Mouse (Mus musculus): ENCODE data around the gene Olfr221. TPM values are rescaled to one million over a fixed set of nuclear protein-coding genes. Genes with fewer than 3 reads are reported as not detected.

The Olfr221 gene
- polyA plus RNA-seq, 1 experiment from 2014 or later: not detected

DNA sequence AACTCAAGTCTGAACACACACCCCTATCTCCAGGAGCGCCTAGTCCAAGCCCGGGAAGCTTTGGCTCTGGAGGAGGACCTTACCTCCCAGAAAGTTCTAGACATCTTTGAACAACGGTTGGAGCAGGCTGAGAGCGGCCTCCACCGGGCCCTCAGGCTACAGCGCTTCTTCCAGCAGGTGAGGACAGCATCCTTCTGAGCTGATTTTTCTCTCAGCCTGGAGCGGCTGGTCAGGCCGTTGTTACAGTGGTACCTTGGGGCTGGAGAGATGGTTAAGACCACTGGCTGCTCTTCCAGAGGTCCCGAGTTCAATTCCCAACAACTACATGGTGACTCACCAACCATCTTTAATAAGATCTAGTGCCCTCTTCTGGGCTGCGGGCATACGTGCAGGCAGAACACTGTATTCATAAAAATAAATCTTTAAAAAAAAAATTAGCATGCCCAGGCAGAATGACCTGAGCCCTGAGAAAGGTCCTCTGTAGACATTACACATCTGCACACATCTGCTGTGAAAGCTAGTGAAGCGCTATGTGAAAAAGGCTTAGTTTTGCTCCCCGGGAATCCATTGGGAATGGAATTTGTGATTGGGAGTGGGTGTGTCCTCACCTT, 45.9 kb downstream of the Olfr221 start:
- no peaks in the 10 kb centered on the region for H3K4me1 ChIP-seq
- WGBS: 82% methylated on average over 13 of the region's 13 CpGs
- no peaks in the 10 kb centered on the region for H3K9me3 ChIP-seq
- no peak overlapping the region for H3K4me2 ChIP-seq
- ATAC-seq (ENCODE audit: insufficient read depth, low FRiP score, low read depth): no peak
- H3K36me3 ChIP-seq: peaks cover 59% of the 10 kb centered on the region
- no peaks in the 10 kb centered on the region for H3K27me3 ChIP-seq (replicated peaks)
- no peak overlapping the region for H3K27ac ChIP-seq
- no peak overlapping the region for H3K4me3 ChIP-seq (replicated peaks)
- no peak overlapping the region for H3K9ac ChIP-seq

DNA sequence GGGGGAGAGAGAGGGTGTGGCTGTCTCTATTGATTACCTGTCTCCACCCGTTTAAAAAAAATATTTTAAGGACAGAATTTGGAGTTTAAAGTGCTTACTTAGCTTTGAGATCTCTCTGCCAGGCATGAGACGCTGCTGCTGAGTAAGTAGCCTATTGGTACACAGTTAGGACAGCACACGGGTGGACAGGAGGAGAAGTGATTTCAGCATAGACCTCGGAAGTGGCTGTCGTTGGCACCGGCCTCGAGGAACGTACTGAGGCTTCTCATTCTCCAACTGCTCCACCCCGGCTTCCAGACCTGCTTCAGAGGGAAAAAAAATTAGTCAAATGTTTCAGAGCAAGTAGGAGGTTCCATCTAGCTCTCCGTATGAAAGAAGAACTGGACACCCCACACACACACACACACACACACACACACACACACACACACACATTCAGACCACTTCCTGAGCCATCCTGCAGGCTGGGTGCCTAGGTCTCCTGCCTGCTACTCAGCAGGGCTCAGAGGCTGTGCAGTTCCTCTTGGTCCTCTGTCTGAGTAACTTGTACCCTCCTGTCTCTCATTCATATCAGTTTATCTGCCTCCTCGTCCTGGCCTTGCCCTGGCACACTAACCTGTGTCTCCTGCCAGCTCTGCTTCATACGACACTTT, 46.9 kb downstream of the Olfr221 start:
- Histone ChIP-seq H3K27me3 (replicated peaks) (no peaks in the 10 kb centered on the region), H3K9ac (no peak overlapping the region), H3K4me3 (replicated peaks) (no peak overlapping the region), H3K9me3 (no peaks in the 10 kb centered on the region), H3K36me3 (peaks cover 60% of the 10 kb centered on the region), H3K4me1 (no peaks in the 10 kb centered on the region), H3K4me2 (no peak overlapping the region), H3K27ac (no peak overlapping the region)
- WGBS: 68% methylated on average over 12 of the region's 12 CpGs
- ATAC-seq (ENCODE audit: insufficient read depth, low FRiP score, low read depth): no peak

DNA sequence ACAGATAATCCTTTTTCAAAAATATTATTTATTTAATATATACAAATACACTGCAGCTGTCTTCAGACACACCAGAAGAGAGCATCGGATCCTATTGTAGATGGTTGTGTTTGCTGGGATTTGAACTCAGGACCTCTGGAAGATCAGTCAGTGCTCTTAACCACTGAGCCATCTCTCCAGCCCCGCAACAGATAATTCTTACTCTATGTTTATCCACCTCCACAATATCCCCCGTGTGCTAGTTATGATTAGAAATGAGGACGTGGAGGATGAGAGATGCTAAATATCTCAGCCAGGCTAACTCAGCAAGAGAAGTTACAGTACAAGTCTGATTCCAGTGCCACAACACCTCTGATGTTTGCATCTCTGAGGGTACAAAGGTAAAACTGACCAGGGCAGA, 47.8 kb downstream of the Olfr221 start:
- Histone ChIP-seq H3K36me3 (peaks cover 57% of the 10 kb centered on the region), H3K27ac (no peak overlapping the region), H3K4me3 (replicated peaks) (no peak overlapping the region), H3K9me3 (no peaks in the 10 kb centered on the region), H3K9ac (no peak overlapping the region), H3K4me1 (no peaks in the 10 kb centered on the region), H3K4me2 (no peak overlapping the region), H3K27me3 (replicated peaks) (no peaks in the 10 kb centered on the region)
- 81% methylated on average over 4 of the region's 4 CpGs for WGBS
- no peak for ATAC-seq (ENCODE audit: insufficient read depth, low FRiP score, low read depth)

DNA sequence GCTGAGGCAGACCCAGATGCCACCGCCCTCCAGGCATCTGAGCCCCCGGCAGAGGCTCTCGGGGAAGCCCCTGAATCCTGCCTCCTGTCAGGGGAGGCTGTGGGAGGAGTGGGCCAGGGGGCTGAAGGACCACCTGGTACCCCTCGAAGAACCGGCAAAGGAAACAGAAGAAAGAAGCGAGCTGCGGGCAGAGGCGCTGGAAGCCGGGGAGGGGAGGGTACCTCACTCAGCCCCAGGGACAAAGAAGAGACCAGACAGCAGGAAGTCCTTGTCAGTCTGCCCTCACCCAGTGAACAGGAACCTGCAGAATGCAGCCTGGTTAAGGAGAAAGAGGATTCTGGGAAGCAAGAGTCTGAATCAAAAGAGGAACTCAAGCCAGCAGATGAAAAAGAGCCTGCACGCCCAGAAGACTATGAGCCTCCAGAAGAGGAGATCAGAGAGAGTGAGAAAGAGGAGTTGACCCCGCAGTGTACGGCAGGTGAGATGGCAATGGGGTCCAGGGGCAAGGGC, 52.7 kb downstream of the Olfr221 start:
- 70% methylated on average over 12 of the region's 12 CpGs for WGBS
- H3K9me3 ChIP-seq: no peaks in the 10 kb centered on the region
- H3K9ac ChIP-seq: no peak overlapping the region
- no peak overlapping the region for H3K4me2 ChIP-seq
- no peak for ATAC-seq (ENCODE audit: insufficient read depth, low FRiP score, low read depth)
- peaks cover 38% of the 10 kb centered on the region for H3K36me3 ChIP-seq
- no peak overlapping the region for H3K4me3 ChIP-seq (replicated peaks)
- no peaks in the 10 kb centered on the region for H3K27me3 ChIP-seq (replicated peaks)
- H3K27ac ChIP-seq: no peak overlapping the region
- H3K4me1 ChIP-seq: peaks cover 9% of the 10 kb centered on the region; the same call in 1 of the 2 replicates

DNA sequence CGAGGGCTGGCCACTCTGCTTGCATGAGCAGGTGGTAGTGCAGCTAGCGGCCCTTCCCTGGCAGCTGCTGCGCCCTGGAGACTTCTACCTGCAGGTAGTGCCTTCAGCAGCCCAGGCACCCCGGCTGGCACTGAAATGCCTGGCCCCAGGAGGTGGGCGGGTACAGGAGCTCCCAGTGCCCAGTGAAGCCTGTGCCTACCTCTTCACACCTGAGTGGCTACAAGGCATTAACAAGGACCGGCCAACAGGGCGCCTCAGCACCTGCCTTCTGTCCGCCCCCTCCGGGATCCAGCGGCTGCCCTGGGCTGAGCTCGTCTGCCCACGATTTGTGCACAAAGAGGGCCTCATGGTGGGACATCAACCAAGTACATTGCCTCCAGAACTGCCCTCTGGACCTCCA, 53.5 kb downstream of the Olfr221 start:
- Histone ChIP-seq H3K27ac (no peak overlapping the region), H3K4me2 (no peak overlapping the region), H3K27me3 (replicated peaks) (no peaks in the 10 kb centered on the region), H3K4me3 (replicated peaks) (no peak overlapping the region), H3K4me1 (peaks cover 15% of the 10 kb centered on the region), H3K9ac (no peak overlapping the region), H3K36me3 (peaks cover 38% of the 10 kb centered on the region), H3K9me3 (no peaks in the 10 kb centered on the region)
- WGBS: 79% methylated on average over 12 of the region's 12 CpGs
- ATAC-seq (ENCODE audit: insufficient read depth, low FRiP score, low read depth): no peak

DNA sequence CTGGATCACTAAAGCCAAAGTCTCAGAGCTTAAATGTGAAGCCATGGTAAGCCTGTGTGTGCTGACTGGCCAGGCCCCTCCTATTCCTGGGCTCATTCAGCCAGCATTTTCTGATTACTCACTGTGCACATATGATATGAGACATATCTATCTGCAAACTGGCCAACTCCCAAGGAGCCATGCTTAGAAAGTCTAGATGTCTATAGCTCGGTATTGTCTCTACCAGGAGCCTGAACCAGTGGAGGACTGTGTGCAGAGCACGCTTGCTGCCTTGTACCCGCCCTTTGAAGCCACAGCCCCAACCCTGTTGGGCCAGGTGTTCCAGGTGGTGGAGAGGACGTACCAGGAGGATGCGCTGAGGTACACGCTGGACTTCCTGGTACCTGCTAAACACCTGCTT, 55.1 kb downstream of the Olfr221 start:
- Histone ChIP-seq H3K27ac (no peak overlapping the region), H3K4me2 (no peak overlapping the region), H3K4me3 (replicated peaks) (no peak overlapping the region), H3K27me3 (replicated peaks) (no peaks in the 10 kb centered on the region), H3K4me1 (peaks cover 15% of the 10 kb centered on the region), H3K9me3 (no peaks in the 10 kb centered on the region), H3K9ac (no peak overlapping the region), H3K36me3 (peaks cover 30% of the 10 kb centered on the region)
- 75% methylated on average over 6 of the region's 6 CpGs for WGBS
- ATAC-seq (ENCODE audit: insufficient read depth, low FRiP score, low read depth): peak; percentile 15; the same call in 1 of the 2 replicates

DNA sequence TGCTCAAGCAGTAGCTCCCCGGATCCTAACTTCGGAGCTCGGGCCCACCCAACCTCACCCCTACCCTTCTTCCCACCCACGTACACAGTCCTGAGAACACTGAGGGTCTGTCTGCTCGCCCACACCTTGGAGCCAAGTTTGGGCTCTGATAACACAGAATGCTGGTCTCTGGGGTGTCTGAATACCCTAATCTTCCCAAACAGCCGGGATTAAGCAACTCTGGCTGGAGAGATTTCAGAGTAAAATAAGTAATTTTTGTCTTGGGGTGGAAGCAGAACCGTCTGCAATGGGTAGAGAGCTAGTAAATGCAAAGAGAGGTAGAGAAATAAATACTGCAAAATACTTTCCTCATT, 56.1 kb downstream of the Olfr221 start:
- Histone ChIP-seq H3K4me2 (peak overlapping the region; percentile 94), H3K36me3 (peaks cover 20% of the 10 kb centered on the region), H3K27ac (peak overlapping the region; percentile 96), H3K9ac (no peak overlapping the region), H3K4me3 (replicated peaks) (peak overlapping the region; percentile 65), H3K4me1 (peaks cover 15% of the 10 kb centered on the region), H3K27me3 (replicated peaks) (no peaks in the 10 kb centered on the region), H3K9me3 (no peaks in the 10 kb centered on the region)
- 6% methylated on average over 7 of the region's 7 CpGs for WGBS
- no peak for ATAC-seq (ENCODE audit: insufficient read depth, low FRiP score, low read depth)

DNA sequence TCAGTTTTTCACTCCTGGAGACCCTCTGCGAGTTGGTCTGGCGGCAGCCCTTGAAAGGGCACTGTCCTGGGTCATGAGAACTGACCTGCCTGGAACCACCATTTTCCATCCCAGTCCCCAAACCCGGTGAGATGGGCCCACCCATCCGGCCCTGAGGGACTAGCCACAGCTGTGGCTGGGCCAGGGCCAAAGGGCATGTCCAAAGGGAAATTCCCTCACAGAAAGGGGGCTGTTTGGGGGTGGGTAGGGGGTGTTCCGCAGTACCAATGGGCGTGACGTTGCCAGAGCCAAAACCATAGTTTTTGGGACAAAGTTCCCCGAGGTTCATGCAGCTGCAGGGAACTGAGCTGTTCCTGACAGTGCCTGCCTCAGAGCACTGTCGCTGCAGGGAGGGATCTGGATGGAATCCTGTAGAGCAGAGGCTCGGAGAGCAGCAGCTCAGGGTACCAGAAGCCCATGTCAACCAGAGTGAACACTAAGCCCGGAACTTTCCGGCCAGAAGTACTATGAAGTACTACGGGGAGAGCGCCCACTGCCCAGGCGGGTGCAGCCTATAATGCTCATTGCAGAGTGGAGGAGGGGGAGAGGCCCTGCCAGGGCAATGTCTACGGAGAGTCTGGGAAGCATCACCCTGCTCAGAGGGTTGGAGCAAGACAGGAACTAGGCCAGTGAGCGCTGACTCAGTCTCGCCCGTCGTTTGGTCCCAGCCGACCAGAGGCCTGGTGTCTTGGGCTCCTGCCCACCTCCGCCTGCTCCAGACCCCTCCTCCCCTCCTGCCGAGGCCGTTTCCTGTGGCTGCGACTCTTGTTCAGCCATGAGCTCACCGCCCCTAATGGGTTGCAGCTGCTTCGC, 56.7 kb downstream of the Olfr221 start:
- peak; percentile 73 for ATAC-seq (ENCODE audit: insufficient read depth, low FRiP score, low read depth)
- Histone ChIP-seq H3K27ac (peak overlapping the region; percentile 96), H3K27me3 (replicated peaks) (no peaks in the 10 kb centered on the region), H3K36me3 (peaks cover 18% of the 10 kb centered on the region), H3K4me2 (peak overlapping the region; percentile 94), H3K9ac (peak overlapping the region; percentile 65), H3K4me1 (peaks cover 15% of the 10 kb centered on the region), H3K9me3 (no peaks in the 10 kb centered on the region), H3K4me3 (replicated peaks) (peak overlapping the region; percentile 65)
- WGBS: 3% methylated on average over 27 of the region's 27 CpGs

DNA sequence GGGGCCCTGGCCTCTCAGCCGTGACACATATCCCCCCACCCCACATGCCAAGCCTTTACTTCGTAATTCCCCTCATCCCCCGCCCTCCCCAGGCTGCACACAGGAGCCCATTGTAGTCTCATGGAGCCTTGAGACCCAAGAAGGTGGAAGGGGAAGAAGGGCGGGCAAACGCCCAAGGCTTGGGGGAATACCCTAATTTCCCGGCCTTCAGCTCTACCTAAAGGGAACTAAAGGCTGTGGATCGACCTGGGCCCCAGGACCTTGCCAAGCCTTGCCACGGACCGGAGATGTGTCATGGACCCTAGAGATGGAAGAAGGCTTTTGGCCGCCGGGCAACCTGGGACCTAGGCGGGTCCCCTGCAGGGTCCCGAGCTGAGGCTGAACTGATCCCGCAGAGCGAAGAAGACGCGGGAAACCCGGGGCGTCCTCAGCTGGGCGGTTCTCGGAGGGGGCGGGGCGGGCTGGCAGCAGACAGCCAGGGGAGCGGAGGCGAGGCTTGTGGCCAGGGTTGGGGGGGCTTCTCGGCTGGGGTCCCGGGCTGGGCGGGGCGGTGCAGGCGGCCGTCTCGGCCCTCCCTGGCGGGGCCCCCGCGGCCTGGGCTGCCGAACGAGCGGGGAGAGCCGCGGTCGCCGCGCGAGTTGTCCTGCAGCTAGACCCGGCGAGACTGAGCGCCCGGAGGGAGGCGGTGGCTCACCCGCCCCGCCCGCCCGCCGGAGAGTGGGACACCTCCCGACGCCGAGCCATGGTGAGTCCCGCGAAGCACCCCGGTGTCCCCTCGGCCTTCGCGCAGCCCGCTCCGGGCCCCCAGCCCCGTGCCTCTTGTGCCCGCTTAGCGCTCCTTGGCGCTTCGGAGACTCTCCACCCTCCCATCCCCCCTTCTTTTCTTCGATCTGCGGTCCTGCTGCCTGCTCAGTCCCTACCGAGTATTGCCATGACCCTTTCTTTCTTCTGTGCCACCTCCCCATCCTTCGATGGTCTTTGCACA, 57.7 kb downstream of the Olfr221 start, which contains the start of gene Arhgef40:
Gene Arhgef40, plus strand, starts transcription at position 473 of the 985 bp plus-strand sequence.
- Histone ChIP-seq H3K4me3 (replicated peaks) (peak within 1 kb of the TSS; percentile 65), H3K9ac (peak within 1 kb of the TSS; percentile 65), H3K9me3 (no peaks in the 10 kb centered on the region), H3K4me1 (peaks cover 15% of the 10 kb centered on the region), H3K36me3 (peaks cover 13% of the 10 kb centered on the region), H3K4me2 (peak within 1 kb of the TSS; percentile 94), H3K27ac (peak within 1 kb of the TSS; percentile 96), H3K27me3 (replicated peaks) (no peaks in the 10 kb centered on the region)
- under 1% methylated on average over 39 of the region's 74 CpGs for WGBS
- ATAC-seq (ENCODE audit: insufficient read depth, low FRiP score, low read depth): peak; percentile 82

Data from stomach, embryonic 15.5 days (tissue).